Mouse (Mus musculus) monocyte, adult 5-6 weeks (primary cell): Measurements from ENCODE around the gene Tango2. TPM values are rescaled to one million over a fixed set of nuclear protein-coding genes. Genes with fewer than 3 reads are reported as not detected.
A peak's percentile ranks its signal among the peaks of the same experiment; 100 is the strongest.

Experiments used
- ATAC-seq: fragments of 153-309, 156-312 bp; replicated peaks from 2 replicates; pipeline ENCODE4 v1.8.0; 2017; ENCODE audit warnings: mild to moderate bottlenecking; ENCODE audit not compliant: low TSS enrichment, insufficient number of reproducible peaks, severe bottlenecking, poor library complexity, low FRiP score
- total RNA-seq: library from RNA; stranded (forward); fragments of 200-1000, 200-491, 200-594 nt; gene quantifications from 3 replicates; pipeline ENCODE4 v1.2.3, GENCODE M21; 2017

The Tango2 gene
- total RNA-seq, 1 experiment from 2014 or later: 15.3 TPM

DNA sequence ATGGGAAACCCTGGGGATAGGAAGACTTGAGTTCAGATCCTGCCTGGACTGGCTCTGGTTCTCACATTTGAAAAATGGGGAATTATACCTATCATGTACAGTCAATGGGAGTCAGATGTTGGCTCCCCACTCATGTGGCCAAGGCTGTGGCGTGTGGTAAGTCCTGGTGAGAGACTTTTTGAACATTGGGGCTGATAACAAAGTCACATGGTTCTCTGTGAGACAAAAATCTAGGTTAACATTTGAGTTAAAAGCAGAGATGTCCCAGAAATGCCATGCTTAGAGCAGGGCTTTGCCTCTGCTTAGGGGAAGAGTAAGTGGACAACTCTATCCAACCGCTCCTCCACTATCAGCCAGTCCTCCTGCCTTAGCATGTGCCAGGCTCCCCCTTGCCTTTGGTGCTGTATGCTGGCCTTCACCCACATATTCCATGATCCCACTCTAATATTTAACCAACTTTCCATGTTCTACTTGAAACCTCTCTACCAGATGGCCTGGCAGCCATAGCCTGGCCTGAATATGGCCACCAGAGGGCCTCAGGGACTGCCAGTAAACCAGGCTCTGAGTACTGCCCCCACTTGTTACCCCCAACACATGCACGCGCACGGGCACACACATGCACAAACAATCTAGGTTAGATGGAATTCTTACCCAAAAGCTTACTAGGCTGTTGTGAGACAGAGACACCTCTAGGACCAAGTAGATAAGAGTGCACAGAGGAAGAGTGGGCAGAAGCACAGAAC is 3.6 kb upstream of the Tango2 start:
- ATAC-seq: no peak; the same call in 1 of the 2 replicates

- ATAC-seq: no peak
Observed at GRCm38 (mm10) chr16:18349761-18350325, 1.9 kb upstream of the Tango2 start.

- no peak for ATAC-seq
Observed at GRCm38 (mm10) chr16:18348601-18349175, 785 bp upstream of the Tango2 start.

GRCm38 (mm10) chr16:18345243-18345642 is 2.7 kb downstream of the Tango2 start:
- ATAC-seq: peak; percentile 70

- peak; percentile 92 for ATAC-seq
Observed at GRCm38 (mm10) chr16:18343778-18344177, 4.1 kb downstream of the Tango2 start.

GRCm38 (mm10) chr16:18342650-18343570 is 5.0 kb downstream of the Tango2 start:
- ATAC-seq: no peak

DNA sequence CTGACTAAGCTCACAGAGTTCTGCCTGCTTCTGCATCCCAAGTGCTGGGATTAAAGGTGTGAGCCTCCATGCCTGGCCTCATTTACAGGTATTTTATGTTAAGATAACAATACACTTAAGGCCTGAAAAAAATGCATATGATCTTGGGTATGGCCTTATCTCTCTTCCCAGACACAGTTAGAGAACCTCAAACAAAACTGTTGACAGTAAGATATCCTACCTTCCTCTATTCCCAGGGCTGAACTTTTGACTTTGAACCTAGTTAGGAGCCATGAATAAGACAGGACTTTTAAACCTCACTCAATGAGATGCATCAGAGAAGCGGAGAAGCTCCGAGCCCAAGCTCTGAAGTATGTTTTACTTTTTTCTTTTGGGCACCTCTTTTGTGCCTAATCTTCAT is 5.8 kb downstream of the Tango2 start:
- ATAC-seq: no peak

GRCm38 (mm10) chr16:18341605-18342004 is 6.3 kb downstream of the Tango2 start:
- no peak for ATAC-seq

GRCm38 (mm10) chr16:18339866-18340265 is 8.0 kb downstream of the Tango2 start:
- ATAC-seq: no peak

GRCm38 (mm10) chr16:18337261-18337660 is 10.6 kb downstream of the Tango2 start:
- no peak for ATAC-seq

DNA sequence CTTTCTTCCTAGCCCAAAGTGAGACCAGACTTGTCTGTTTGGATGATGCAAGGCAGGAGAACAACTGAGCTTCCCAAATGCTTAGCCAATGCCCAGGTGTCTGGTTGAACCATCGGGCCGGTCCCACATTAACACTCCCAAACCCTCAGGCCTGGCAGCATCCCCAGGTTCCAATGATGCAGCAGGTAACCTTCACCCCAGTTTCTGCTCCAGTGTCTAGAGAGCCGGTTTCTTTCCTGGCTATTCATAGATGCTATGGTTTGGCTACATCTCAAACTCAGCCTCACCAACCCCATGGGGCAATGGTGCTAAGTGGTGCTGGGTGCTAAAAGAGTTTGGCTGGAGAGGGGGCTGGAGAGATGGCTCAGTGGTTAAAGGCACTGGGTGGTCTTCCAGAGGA is 11.9 kb downstream of the Tango2 start:
- no peak for ATAC-seq

GRCm38 (mm10) chr16:18333976-18334375 is 13.9 kb downstream of the Tango2 start:
- ATAC-seq: no peak

- ATAC-seq: no peak
Observed at GRCm38 (mm10) chr16:18328524-18328923, 19.4 kb downstream of the Tango2 start.

- no peak for ATAC-seq
Observed at GRCm38 (mm10) chr16:18327936-18328335, 20.0 kb downstream of the Tango2 start.

- no peak for ATAC-seq
Observed at GRCm38 (mm10) chr16:18325741-18326140, 22.2 kb downstream of the Tango2 start.

DNA sequence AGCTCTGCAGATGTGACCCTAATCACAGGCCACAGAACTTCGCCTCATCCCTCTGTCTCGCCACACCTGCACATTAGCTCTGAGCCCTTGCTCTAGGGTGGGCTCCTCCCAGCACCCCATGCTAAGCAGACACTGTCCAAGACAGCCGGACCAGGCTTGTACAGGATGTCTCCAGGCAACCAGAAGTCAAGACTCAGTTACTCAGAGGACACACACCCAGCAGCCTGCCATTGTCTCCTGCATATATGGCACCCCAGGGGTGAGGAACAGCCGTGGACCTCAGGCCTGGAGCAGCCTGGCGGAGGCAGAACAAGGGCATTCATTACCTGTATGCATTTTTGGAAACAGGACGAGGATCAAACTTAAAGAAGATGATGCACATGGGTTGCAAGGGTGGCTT is 23.9 kb downstream of the Tango2 start:
- ATAC-seq: no peak

- ATAC-seq: no peak
Observed at GRCm38 (mm10) chr16:18323460-18323859, 24.4 kb downstream of the Tango2 start.

DNA sequence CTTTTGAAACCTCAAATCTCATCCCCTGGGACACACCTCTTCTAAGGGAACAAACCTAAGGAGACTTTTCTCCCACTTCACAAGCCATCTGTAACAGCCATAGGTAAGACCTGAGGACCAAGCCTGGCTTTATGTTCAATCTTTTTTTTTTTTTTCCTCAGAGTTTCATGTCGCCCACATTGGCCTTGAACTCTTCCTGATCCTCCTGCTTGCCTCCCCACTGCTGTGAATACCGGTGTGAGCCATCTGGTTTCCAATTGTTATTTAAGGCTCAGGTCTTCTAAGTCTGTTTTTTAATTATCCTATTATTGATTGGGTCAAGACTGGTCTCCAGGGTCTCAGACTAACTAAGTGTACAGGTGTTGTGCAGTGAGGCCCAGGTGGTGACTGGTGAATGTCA is 26.5 kb downstream of the Tango2 start:
- ATAC-seq: no peak

- no peak for ATAC-seq
Observed at GRCm38 (mm10) chr16:18318992-18319391, 28.9 kb downstream of the Tango2 start.
